Mouse (Mus musculus): Measurements from ENCODE around the gene Tradd.

DNA sequence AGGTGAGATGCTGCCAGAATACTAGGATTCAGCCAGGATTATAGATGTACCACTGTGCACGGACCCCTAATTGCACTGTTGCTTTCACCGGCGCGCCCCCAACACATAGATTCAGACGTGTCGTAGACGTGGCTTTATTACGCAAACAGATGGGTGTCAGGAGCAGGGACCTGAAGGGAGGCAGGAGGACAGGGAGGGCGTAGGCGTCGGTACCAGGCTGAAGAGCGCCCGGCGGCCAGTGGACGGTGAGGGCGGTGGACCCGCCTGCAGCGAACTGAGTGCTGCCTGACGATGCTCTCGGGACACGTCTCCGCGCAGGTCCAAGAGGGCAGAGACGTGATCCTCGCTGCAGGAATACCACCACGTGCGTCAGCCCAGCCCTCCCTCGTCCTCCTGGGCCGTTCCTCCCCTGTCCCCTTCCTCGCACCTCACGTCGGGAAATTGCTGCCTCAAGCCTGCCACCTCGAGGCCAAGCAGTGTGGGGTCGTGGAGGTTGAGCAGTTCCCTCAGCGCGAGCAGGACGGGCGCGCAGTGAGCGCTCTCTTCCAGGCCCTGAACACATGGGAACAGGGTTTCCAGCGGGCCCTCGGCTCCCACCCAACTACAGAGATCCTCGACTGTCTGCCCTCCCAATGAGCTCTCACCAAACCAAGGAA is 25.5 kb upstream of the Tradd start, which contains the start of gene 4931428F04Rik:
- TF ChIP-seq GATA1 (IDR thresholded peaks at IDR 0.05; ENCODE audit: borderline replicate concordance, low read length) (no peak), FLI1 (IDR thresholded peaks at IDR 0.05; ENCODE audit: low read length) (no peak)
